Mouse (Mus musculus) stomach, postnatal 0 days (tissue): ENCODE measurements around the gene Pop5. TPM values are rescaled to one million over a fixed set of nuclear protein-coding genes. Genes with fewer than 3 reads are reported as not detected.

Experiments
- ATAC-seq: fragments of 200-750 bp; cut with Nextera tagmentation; 2 replicates; pipeline ENCODE4 v1.8.0; 2017; ENCODE audit not compliant: low FRiP score, low TSS enrichment
- DNase-seq: peaks from one replicate; pipeline ENCODE4 v3.0.0-alpha.2; 2016; ENCODE audit warnings: low spot score
- H3K27ac ChIP-seq: fragments of 300-500 bp; sonication (generic); replicated peaks from 2 replicates; pipeline ENCODE4 v1.5.1; 2014; ENCODE audit warnings: mild to moderate bottlenecking, control low read depth
- H3K27me3 ChIP-seq: fragments of 300-500 bp; sonication (generic); 2 replicates; pipeline ENCODE4 v1.6.1; 2014; ENCODE audit warnings: low read length; ENCODE audit not compliant: control insufficient read depth, insufficient read depth
- H3K36me3 ChIP-seq: fragments of 300-500 bp; sonication (generic); 2 replicates; pipeline ENCODE4 v1.6.1; 2014; ENCODE audit warnings: low read length, mixed read lengths; ENCODE audit not compliant: control insufficient read depth, insufficient read depth
- H3K4me1 ChIP-seq: fragments of 300-500 bp; sonication (generic); replicated peaks from 2 replicates; pipeline ENCODE4 v1.6.1; 2014; ENCODE audit warnings: antibody characterized with exemption; ENCODE audit not compliant: control insufficient read depth, insufficient read depth
- H3K4me2 ChIP-seq: fragments of 300-500 bp; sonication (generic); replicated peaks from 2 replicates; pipeline ENCODE4 v1.6.1; 2014; ENCODE audit warnings: low read depth, mild to moderate bottlenecking, control low read depth, moderate library complexity
- H3K4me3 ChIP-seq: fragments of 300-500 bp; sonication (generic); 2 replicates; pipeline ENCODE4 v1.5.1; 2014; ENCODE audit warnings: low read depth, low read length, control low read depth
- H3K9ac ChIP-seq: fragments of 300-500 bp; sonication (generic); 2 replicates; pipeline ENCODE4 v1.6.1; 2014; ENCODE audit warnings: mild to moderate bottlenecking, low read length, control low read depth, mixed read lengths
- H3K9me3 ChIP-seq: fragments of 300-500 bp; sonication (generic); 2 replicates; pipeline ENCODE4 v1.6.1; 2016; ENCODE audit warnings: low read length; ENCODE audit not compliant: control insufficient read depth
- CTCF ChIP-seq: IDR thresholded peaks from 2 replicates; pipeline ENCODE4 v1.5.1; 2016; ENCODE audit warnings: antibody characterized with exemption, low read depth, mild to moderate bottlenecking, moderate library complexity
- EP300 ChIP-seq: optimal IDR thresholded peaks from 2 replicates; pipeline ENCODE3; 2016; ENCODE audit warnings: antibody characterized with exemption
- WGBS: fragments of 180-500 bp; shearing (Covaris S2); extraction: QIAGEN DNeasy Blood & Tissue Kit; methylation state at CpG from one replicate; pipeline ENCODE4 v1.1.7; 2014; 5-methylcytosine and 5-hydroxymethylcytosine counted together
- polyA plus RNA-seq: library from polyadenylated mRNA; unstranded; fragments of >200 nt; fragmentation: Nextera tagmentation; extraction: Ambion mirVana; gene quantifications from 2 replicates; pipeline ENCODE4 v1.2.1, GENCODE M21; 2015

Pop5 gene
- polyA plus RNA-seq, 1 experiment from 2014 or later, result 83.9 TPM

DNA sequence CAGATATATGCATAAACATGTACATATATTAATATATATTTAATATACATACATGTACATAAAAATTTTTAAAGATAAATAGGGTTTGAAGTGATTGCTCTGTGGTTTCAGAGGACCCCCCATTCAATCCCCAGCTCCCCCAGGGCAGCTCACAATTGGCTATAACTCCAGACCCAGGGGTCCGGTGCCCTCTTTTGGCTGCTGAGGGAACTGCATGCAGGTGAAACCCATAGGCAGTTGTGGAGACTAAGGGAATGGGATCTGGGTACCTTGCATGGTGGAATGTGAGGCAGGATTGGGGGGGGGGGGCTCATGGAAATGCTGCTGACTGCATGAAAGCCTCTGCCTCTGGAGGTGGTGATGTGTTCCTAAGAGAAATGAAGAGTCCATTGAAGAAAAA, 25.3 kb upstream of the Pop5 start:
- DNase-seq (peak; percentile 52), ATAC-seq (no peak)
- Histone ChIP-seq H3K4me3 (no peak overlapping the region), H3K27ac (no peak overlapping the region), H3K4me1 (no peaks in the 10 kb centered on the region), H3K9me3 (no peaks in the 10 kb centered on the region), H3K4me2 (no peak overlapping the region), H3K9ac (no peak overlapping the region), H3K36me3 (no peaks in the 10 kb centered on the region), H3K27me3 (no peaks in the 10 kb centered on the region)
- 18% methylated on average over 1 of the region's 1 CpGs for WGBS
- TF ChIP-seq CTCF (peak; percentile 69), EP300 (no peak)

DNA sequence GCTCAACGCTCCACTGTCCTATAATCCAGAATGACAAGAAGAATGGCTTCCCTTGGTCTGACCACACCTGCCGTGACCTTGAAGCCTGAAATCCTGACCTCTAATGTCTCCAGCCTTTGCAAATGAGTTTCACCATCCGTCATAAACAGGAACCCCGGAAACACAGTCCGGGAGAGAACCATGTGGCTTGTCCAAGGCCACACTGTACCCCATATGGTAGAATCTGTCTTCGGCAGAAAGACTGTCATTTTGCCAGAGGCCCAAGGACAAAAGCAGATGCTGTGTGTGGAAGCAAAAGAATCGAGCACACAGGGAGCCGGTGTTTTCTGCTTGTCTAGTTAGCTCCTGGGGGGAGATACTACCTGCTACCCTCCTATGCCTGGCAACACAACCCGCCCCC, 23.2 kb upstream of the Pop5 start:
- no peak for DNase-seq
- no peak overlapping the region for H3K4me2 ChIP-seq
- H3K9ac ChIP-seq, result no peak overlapping the region
- H3K4me1 ChIP-seq, result no peaks in the 10 kb centered on the region
- H3K36me3 ChIP-seq, result no peaks in the 10 kb centered on the region
- 75% methylated on average over 9 of the region's 9 CpGs for WGBS
- H3K4me3 ChIP-seq, result no peak overlapping the region
- no peak for TF ChIP-seq EP300
- TF ChIP-seq CTCF, result no peak
- ATAC-seq, result no peak
- no peaks in the 10 kb centered on the region for H3K9me3 ChIP-seq
- H3K27me3 ChIP-seq, result no peaks in the 10 kb centered on the region
- H3K27ac ChIP-seq, result no peak overlapping the region

DNA sequence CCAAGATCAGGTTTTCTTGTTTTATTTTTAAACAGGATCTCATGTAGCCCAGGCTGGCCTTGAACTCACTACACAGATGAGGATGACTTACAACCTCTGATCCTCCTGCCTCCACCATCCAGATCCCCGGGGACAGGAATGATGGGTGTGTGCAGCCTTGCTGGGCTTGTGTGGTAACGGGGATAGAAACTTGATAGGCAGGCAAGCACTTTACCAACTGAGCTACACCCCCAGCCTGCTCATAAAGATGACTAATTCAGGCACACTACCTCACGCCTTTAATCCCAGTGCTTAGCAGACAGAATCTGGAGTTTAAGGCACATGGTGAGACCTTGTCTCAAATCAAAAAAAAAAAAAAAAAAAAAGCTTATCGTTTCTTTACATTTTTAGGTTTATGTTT, 22.8 kb upstream of the Pop5 start:
- Histone ChIP-seq H3K36me3 (no peaks in the 10 kb centered on the region), H3K4me3 (no peak overlapping the region), H3K9me3 (no peaks in the 10 kb centered on the region), H3K27ac (no peak overlapping the region), H3K9ac (no peak overlapping the region), H3K4me1 (no peaks in the 10 kb centered on the region), H3K4me2 (no peak overlapping the region), H3K27me3 (no peaks in the 10 kb centered on the region)
- TF ChIP-seq EP300 (no peak), CTCF (no peak)
- 48% methylated on average over 4 of the region's 4 CpGs for WGBS
- DNase-seq, result no peak
- no peak for ATAC-seq

DNA sequence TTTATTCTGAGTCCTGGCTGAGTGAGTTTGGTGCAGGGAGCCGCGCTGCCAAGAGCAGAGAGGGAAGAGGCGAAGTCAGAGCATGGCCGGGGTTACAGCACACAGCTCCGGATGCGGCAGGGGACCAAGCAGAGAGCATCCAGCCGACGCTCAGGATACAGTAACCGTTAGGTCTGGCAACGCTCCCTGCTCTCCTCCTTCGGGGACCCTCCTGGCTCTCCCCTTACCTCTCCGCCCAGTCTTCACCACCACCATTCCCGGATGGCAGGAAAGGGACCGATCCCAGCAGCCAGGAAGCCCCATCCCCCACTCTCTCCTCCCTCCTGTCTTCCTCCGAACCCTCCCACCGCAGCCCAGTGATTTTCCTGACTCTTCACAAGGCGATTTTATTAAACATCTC, 20.8 kb upstream of the Pop5 start:
- Histone ChIP-seq H3K9me3 (no peaks in the 10 kb centered on the region), H3K36me3 (no peaks in the 10 kb centered on the region), H3K4me3 (peak overlapping the region; percentile 31), H3K4me1 (no peaks in the 10 kb centered on the region), H3K4me2 (peak overlapping the region; percentile 55), H3K27ac (no peak overlapping the region), H3K9ac (0 out of 2 replicates have a peak overlapping the region, but pooled peaks have one; percentile 47), H3K27me3 (no peaks in the 10 kb centered on the region)
- ATAC-seq (no peak), DNase-seq (no peak)
- 1% methylated on average over 17 of the region's 17 CpGs for WGBS
- TF ChIP-seq EP300 (no peak), CTCF (no peak)

DNA sequence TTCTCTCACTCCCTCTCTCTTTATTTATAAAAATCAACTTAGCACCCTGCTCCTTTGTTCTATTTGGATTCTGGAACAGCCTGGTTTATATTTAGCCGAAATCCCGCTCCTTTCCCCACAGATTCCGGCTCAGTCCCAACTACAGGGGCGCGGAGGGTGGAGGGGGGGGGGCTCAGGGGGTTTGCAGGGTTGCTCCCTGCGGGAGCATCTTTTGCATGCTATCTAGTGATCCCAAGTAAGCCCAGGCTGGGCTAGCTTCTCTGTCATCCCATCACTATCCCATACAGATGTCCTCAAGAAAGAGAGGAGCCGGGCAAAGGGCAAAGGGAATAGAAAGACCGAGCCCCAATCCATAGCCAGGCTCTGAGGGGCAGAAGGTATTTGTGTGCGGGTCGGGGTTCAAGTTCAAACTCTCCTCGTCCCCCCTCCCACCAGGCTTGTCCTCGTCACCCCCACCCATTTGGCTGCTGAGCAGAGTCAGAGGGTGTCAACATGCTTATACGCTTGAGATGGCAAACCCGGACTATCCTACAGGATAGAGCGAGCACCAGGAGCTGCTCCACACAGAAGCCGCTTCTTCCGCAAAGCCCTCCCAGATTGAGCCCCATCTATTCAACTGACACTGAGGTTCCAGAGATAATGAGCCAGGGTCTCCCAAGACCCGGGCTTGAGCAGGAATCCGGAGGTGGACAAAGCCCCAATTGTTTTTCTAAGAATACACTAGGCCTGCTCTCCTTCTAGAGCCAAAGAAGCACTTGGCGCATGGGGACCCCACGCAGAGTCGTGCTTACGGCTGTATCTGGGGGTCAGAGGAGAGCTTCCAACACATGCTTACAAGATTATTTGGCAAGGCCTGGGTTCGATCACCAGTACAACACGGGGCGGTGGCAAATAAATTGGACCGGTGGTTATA, 20.1 kb upstream of the Pop5 start:
- H3K4me2 ChIP-seq, result peak overlapping the region; percentile 55
- no peaks in the 10 kb centered on the region for H3K4me1 ChIP-seq
- ATAC-seq (no peak), DNase-seq (no peak)
- TF ChIP-seq EP300 (no peak), CTCF (no peak)
- 33% methylated on average over 27 of the region's 27 CpGs for WGBS
- H3K9me3 ChIP-seq, result no peaks in the 10 kb centered on the region
- no peak overlapping the region for H3K27ac ChIP-seq
- H3K4me3 ChIP-seq, result peak overlapping the region; percentile 31
- H3K36me3 ChIP-seq, result no peaks in the 10 kb centered on the region
- H3K27me3 ChIP-seq, result no peaks in the 10 kb centered on the region
- H3K9ac ChIP-seq, result 0 out of 2 replicates have a peak overlapping the region, but pooled peaks have one; percentile 47

DNA sequence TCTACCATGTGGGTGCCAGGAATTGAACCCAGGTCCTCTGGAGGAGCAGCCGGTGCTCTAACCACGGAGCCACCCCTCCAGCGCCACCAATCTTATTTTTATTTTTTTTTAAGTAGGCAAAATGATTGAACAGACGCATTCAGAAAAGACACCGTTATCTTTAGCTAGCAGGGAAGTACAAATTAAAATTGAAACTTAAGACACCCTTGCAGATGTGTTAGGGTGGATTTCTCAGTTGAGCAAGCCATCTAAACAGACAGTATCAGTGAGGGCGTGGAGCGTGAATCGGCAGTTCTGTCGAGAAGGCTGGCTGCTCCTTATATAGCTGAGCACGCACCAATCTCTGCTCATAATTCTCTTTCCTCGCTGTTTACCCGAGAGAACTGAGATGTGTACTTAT, 17.6 kb upstream of the Pop5 start:
- H3K9me3 ChIP-seq, result no peaks in the 10 kb centered on the region
- H3K27ac ChIP-seq, result no peak overlapping the region
- no peaks in the 10 kb centered on the region for H3K4me1 ChIP-seq
- 87% methylated on average over 12 of the region's 12 CpGs for WGBS
- H3K9ac ChIP-seq, result no peak overlapping the region
- H3K4me3 ChIP-seq, result no peak overlapping the region
- ATAC-seq (no peak), DNase-seq (no peak)
- H3K27me3 ChIP-seq, result no peaks in the 10 kb centered on the region
- H3K4me2 ChIP-seq, result no peak overlapping the region
- no peaks in the 10 kb centered on the region for H3K36me3 ChIP-seq
- TF ChIP-seq CTCF, result no peak
